Mouse (Mus musculus): Measurements from ENCODE around the gene A2m.

A2m gene

DNA sequence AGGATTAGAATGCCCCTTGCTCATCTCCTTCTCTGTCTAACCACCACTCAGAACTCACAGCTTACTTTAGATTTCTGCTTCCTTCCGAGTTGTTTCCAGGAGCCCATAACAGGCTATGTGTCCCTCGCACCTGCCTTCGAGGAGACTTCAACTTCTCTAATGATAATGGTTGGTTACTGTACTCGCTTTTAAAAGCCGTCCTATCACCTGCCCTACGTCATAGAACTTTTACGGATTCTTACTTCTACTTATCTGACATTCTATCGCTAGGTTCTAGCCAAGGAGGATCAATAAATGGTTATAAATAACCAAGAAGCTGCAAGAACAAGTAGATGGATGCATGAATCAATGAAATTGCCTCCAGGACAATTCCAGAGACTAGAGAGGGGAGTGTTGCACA is at the start of gene A2m:
Gene A2m, plus strand, starts transcription at position 301 of the 400 bp plus-strand sequence.
- no peak for DNase-seq

DNA sequence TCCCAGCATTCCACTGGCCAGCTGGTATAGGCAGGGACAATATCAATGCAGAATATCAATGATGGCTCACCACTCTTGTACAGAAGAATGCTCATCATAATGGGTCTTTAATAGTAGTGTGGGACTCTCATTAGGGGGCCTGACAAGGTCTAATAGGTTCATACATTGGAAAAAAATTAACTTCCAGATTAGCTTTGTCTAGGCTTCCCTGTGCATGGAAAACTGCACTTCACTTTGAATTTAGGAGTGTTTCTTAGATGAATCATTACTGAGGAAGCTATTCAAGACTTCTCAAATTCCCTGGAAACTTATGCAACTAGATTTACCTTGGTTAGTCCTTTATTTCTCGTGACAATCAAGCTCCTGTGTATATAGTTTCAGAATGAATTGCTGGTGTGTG is 45.0 kb upstream of the A2m start:
- DNase-seq = no peak

DNA sequence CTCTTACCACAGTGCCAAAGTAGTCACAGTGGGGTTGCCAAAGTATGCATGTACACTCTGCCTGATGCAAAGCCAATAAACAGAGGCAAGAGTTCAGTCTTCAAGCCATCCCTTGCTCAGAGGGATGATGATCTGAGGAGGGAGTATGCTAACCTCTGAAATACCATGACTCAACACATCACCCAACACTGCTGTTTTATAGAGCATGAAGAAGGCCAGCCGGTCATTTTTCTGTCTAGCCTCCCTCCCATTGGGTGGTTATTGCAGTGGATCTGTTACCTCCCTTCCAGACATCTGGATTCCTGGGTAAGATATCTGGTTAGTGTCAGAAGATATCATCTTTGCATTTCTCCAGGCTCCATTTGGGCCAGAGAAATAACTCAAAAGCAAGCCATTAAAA is 34.2 kb upstream of the A2m start:
- no peak for DNase-seq

DNA sequence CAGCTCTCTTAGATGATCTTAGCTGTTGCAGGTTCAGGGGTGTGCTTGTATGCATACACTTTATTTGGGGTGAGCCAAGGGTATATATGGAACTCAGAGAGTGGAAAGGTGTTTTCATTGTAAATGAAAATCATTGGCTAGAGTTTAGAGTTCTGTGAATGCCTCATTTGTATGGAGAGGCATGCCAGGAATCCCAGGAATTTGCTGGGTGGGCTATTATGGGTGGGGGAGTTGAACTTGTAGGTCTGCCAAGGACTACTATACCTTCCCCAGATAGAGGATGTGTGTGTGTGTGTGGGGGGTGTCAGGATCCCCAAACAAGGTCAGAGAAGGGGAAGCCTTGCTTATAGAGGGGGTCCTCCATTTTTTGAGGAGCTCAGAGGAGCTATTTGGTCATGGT is 27.3 kb upstream of the A2m start:
- DNase-seq = no peak

DNA sequence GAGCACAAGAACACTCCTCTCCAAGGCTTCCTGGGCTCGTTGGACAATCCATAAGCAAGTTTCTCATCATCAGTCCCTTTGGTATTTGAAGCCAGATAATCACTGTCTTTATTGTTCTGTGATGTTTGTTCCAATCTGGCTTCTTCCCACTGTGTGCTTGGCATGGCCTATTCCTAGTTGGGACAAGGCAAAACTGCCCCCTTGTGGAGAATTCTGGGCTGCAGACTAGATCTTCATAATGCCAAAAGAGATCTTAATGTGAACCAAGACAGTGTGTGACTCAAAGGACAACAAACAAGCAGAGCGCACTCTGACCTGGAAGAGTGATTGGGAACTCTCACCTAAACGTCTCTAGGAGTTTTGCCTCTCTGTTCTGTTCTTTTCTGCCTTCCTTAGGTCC is 23.4 kb upstream of the A2m start:
- DNase-seq = peak in 1 of 2 experiments; percentile 29

DNA sequence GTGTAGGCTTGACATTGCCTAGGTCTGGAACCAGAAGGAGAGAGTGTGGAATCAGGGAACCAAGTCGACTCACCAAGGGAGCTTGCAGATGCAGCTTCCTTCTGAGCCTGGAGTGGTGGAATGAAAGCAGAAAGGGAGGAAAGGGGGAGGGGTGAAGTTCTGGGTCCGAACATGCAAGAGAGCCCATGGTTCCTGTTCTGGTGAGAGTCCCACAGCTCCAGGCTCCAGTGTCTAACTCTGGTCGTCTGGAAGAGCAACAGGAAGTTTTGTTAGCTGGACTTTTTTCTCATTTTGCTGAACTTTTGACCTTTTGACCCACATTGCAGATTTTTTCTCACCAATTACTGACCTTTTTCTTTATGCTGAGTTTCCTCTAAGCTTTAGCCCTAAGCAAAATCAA is 17.7 kb upstream of the A2m start:
- no peak for DNase-seq

DNA sequence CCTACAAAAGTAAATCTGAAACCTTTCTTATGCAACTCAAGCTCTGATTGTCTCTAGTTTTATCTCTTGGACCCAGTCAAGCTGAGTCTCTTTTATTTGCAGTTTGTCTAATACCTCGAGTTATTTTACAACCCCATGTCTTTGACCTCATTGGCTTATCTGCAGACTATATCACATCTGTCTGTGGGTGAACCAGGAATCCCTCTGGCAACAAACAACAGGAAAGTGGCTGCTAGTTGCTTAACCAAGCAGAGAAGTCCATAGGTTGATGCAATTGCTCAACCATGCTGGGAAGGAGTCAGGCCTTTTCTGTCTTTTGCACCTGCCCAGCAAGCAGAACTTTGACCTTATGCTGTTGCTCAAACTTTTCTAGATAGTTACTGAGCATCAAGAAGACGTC is 12.7 kb upstream of the A2m start:
- no peak for DNase-seq

DNA sequence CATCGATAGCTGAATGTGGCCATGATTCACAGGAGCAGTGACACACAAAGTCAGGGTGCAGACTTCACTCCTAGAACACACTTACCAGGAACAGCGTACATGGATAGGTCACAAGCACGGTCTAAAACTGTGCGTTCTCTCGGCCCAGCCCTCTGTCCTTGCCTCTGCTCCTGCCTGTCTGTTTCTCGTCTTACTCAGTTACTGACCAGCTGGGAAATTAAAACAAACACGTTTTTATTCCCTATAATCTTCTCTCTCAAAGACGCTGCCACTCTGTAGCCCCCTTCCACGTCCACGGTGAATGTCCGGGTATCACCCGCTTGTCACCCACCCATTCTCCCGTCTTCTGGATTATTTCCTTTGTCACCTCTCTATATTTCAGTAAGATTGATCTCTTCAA is 656 bp upstream of the A2m start:
- no peak for DNase-seq

DNA sequence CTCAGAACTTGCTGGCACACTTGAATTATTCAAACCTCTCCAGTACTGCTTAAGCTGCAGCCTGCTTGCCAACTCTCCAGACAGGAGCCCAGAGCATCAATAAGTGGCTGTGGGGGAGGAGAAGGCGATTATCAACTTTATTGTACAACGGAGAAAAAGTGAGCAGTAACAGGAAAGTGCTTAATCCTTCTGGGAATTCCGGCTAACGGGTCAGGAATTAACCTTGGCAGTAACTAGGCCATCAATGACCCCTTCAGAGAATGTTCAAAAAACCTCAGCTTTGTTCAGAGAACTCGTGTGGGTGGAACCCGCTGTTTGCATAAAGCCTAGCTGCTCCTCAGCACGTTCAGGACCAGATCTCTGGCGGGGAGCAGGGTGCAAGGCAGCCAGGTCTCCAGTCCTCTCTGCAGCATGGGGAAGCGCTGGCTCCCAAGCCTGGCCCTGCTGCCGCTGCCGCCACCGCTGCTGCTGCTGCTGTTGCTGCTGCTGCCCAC is 749 bp downstream of the A2m start:
- peak; percentile 9 to 14 for DNase-seq

DNA sequence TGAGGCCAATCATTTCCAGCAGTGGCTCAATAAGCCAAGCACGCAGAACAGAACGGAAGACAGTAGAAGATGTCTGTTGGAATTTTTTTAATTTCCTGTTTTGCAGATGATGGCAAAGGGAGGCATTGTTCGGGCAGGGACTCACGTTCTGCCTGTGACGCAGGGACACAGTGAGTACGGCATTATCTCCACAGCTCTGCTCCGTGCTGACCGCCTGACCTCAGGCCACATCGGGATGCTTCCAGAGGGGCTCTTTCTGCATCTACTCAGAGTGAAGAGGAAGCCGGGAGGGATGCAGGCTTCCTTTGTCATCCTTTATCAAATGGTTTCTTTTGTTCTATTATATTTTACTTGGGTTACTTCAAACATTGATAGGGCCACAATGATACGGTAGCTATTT is 13.3 kb downstream of the A2m start:
- DNase-seq = no peak
